Mouse (Mus musculus) limb, embryonic 12.5 days (tissue): ENCODE data around the gene Mical3. TPM values are rescaled to one million over a fixed set of nuclear protein-coding genes. Genes with fewer than 3 reads are reported as not detected.

Source experiments
- ATAC-seq: fragments of 200-750 bp; cut with Nextera tagmentation; 2 replicates; pipeline ENCODE4 v1.8.0; 2017; ENCODE audit warnings: low read depth, moderate TSS enrichment; ENCODE audit not compliant: insufficient number of reproducible peaks, insufficient read depth, low FRiP score, low TSS enrichment
- H3K27ac ChIP-seq: fragments of 300-500 bp; sonication (generic); 2 replicates; pipeline ENCODE4 v1.5.1; 2016; ENCODE audit warnings: mild to moderate bottlenecking, moderate library complexity
- H3K27me3 ChIP-seq: fragments of 300-500 bp; sonication (generic); 2 replicates; pipeline ENCODE4 v1.6.1; 2016; ENCODE audit warnings: mild to moderate bottlenecking, moderate library complexity
- H3K36me3 ChIP-seq: fragments of 300-500 bp; sonication (generic); 2 replicates; pipeline ENCODE4 v1.6.1; 2016; ENCODE audit warnings: mild to moderate bottlenecking, moderate library complexity
- H3K4me1 ChIP-seq: fragments of 300-500 bp; sonication (generic); replicated peaks from 2 replicates; pipeline ENCODE4 v1.6.1; 2016
- H3K4me2 ChIP-seq: fragments of 300-500 bp; sonication (generic); 2 replicates; pipeline ENCODE4 v1.6.1; 2016; ENCODE audit warnings: mild to moderate bottlenecking, moderate library complexity
- H3K4me3 ChIP-seq: fragments of 300-500 bp; sonication (generic); replicated peaks from 2 replicates; pipeline ENCODE4 v1.5.1; 2016; ENCODE audit warnings: mild to moderate bottlenecking
- H3K9ac ChIP-seq: fragments of 300-500 bp; sonication (generic); replicated peaks from 2 replicates; pipeline ENCODE4 v1.6.1; 2016; ENCODE audit warnings: mild to moderate bottlenecking, moderate library complexity
- H3K9me3 ChIP-seq: fragments of 300-500 bp; sonication (generic); 2 replicates; pipeline ENCODE4 v1.6.1; 2016; ENCODE audit warnings: mild to moderate bottlenecking, moderate library complexity
- WGBS: fragments of 180-500 bp; shearing (Covaris S2); methylation state at CpG from one replicate; pipeline ENCODE4 v1.1.7; 2016; 5-methylcytosine and 5-hydroxymethylcytosine counted together
- polyA plus RNA-seq: library from polyadenylated mRNA; unstranded; fragments of >200 nt; fragmentation: Nextera tagmentation; extraction: Ambion mirVana; gene quantifications from 2 replicates; pipeline ENCODE4 v1.2.1, GENCODE M21; 2016

Gene Mical3
- polyA plus RNA-seq, 1 experiment from 2014 or later: 10.8 TPM

DNA sequence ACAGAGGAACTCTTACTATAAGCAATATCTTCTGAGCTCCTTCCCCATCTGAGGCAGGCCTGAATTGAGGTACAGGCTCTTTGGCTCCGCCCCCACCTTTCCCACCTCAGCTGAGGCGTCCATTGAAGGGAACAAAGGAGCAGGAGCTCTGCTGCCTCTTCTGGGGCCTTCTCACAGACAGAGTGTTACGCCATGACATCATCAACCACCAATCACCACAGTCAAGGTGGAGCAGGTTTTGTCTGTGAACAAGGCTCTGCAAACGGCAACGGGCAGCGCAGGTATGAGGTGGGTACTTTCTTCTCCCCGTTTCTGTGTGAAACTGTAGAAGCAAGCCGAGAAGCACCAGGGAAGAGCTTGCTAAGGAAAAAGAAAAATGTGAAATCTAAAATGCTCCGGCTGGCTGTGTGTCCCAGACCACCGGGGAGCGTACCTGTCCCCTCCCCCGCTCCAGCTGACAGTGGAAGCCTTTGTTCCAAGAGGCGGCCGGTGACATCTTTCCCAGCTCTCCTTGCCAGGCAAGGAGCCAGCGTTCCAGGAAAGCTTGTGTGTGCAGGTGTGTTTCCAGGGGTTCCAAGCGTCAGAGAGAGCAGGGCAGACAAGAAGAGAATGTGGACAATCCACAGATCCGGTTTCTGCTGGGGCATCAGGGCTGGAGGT, 66.3 kb downstream of the Mical3 start:
- H3K4me2 ChIP-seq: peak overlapping the region; percentile 42
- H3K27ac ChIP-seq: peak overlapping the region; percentile 36
- 0 out of 2 replicates have a peak overlapping the region, but pooled peaks have one; percentile 0 for H3K9ac ChIP-seq
- peak overlapping the region; percentile 16; the same call in 1 of the 2 replicates for H3K4me3 ChIP-seq
- 0 out of 2 replicates have a peak, but pooled peaks cover 3% of the 10 kb centered on the region for H3K36me3 ChIP-seq
- 28% methylated on average over 17 of the region's 17 CpGs for WGBS
- H3K9me3 ChIP-seq: no peaks in the 10 kb centered on the region
- H3K27me3 ChIP-seq: no peaks in the 10 kb centered on the region
- ATAC-seq: no peak
- peaks cover 30% of the 10 kb centered on the region for H3K4me1 ChIP-seq

DNA sequence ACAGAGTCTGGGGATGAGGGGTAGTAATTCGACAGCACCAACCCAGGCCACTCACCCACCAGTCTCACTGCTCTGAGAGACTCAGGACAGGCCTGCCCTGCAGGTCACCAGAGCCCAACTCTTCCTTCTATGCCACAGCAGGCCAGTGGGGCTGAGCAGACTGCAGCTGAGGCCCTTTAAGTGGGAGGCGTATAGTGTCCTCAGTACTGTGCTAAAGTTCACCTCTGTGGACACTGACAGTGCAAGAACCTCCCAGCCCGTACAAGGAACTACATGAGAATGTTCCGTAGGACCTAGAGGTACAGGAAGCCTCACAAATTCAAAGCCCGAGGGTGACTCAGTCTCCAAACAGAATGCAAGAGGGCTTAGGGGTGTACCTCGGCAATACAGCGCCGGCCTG, 67.0 kb downstream of the Mical3 start:
- no peak overlapping the region; the same call in 1 of the 2 replicates for H3K27ac ChIP-seq
- H3K9ac ChIP-seq: no peak overlapping the region
- peaks cover 30% of the 10 kb centered on the region for H3K4me1 ChIP-seq
- no peak overlapping the region for H3K4me3 ChIP-seq
- H3K4me2 ChIP-seq: no peak overlapping the region
- H3K27me3 ChIP-seq: no peaks in the 10 kb centered on the region
- H3K36me3 ChIP-seq: 0 out of 2 replicates have a peak, but pooled peaks cover 3% of the 10 kb centered on the region
- 86% methylated on average over 8 of the region's 8 CpGs for WGBS
- peak; percentile 16; the same call in 1 of the 2 replicates for ATAC-seq
- no peaks in the 10 kb centered on the region for H3K9me3 ChIP-seq

DNA sequence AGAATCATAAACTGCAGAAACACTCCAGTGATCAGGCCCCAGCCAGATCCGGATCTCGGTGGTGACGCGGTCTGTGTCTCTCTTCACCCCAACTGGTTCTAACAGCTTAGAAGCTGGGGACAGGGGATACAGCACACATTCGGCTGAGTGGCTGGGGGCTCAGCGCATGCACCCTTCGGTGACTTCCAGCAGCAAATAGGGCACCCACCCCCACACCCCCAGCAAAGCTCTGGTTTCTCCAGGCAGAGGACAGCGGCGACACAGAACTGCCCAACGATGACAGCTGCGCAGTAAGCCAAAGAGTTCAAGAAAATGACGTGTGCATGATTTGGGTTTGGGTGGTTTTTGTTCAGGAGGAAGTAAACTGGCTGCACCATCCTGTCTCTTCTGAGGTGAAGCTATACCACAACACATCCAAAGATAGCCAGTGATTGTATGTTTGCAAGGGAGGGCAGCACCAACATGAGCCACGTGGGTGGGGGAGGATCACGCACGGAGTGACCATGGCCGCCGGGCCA, 67.8 kb downstream of the Mical3 start:
- Histone ChIP-seq H3K4me2 (no peak overlapping the region), H3K4me3 (no peak overlapping the region), H3K27ac (no peak overlapping the region), H3K4me1 (peaks cover 22% of the 10 kb centered on the region), H3K27me3 (no peaks in the 10 kb centered on the region), H3K36me3 (0 out of 2 replicates have a peak, but pooled peaks cover 3% of the 10 kb centered on the region), H3K9ac (no peak overlapping the region), H3K9me3 (no peaks in the 10 kb centered on the region)
- no peak for ATAC-seq
- 94% methylated on average over 17 of the region's 17 CpGs for WGBS

DNA sequence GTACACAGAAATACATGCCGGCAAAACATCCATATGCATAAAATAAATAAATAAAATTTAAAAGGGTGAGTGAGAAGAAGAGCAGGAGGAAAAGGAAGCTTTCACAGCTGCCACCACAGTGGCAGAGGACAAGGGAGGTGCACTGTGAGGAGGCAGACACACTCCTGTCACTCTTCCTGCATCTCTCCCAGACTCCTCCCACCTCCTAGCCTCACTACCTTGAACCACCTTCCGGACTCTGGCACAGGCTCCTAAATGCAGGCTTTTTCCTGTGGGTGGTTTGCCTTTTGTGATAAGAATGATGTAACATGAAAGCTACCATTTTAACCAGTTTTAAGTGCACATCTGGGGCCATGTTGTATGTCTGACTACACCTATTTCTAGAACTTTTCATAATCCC, 72.8 kb downstream of the Mical3 start:
- no peak overlapping the region for H3K9ac ChIP-seq
- 0 out of 2 replicates have a peak, but pooled peaks cover 3% of the 10 kb centered on the region for H3K36me3 ChIP-seq
- WGBS: 78% methylated on average over 2 of the region's 2 CpGs
- no peaks in the 10 kb centered on the region for H3K27me3 ChIP-seq
- H3K9me3 ChIP-seq: no peaks in the 10 kb centered on the region
- peaks cover 6% of the 10 kb centered on the region; the same call in 1 of the 2 replicates for H3K4me1 ChIP-seq
- no peak overlapping the region for H3K4me3 ChIP-seq
- H3K27ac ChIP-seq: no peak overlapping the region
- no peak for ATAC-seq
- no peak overlapping the region for H3K4me2 ChIP-seq

DNA sequence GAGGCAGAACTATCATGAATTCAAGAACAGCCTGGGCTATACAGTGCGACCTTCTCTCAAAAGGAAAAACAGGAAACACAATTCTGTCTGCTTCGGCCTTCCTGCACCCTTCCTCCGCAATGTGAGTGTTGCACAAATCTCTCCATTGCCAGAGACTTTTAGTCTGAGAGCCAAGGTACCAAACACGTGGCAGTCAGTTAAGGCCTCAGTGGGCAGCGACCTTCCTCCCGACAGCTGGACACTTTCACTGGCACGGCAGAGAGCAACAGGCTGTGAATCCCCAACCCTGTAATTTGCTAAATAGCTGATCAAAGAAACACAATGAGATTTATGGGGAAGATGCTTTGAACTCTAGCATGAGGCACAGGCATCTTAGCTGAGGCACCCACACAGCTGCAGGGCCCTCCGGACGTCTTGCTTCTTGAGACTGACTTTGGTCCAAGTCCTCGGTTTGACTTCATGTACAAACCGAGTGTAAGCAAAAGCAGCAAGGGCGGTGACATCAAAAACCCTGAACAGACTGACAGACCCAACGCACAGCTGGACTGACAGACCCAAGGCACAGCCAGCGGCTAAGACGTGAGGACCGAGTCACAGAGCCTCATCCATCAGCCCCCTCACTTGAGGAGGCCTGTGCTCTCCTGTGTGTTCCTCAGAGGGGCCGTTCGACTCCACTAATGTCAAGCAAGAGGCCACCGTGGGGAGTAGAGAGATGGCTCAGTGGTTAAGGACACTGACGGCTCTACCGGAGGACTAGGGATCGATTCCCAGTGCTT, 73.4 kb downstream of the Mical3 start:
- Histone ChIP-seq H3K9me3 (no peaks in the 10 kb centered on the region), H3K36me3 (0 out of 2 replicates have a peak, but pooled peaks cover 3% of the 10 kb centered on the region), H3K9ac (no peak overlapping the region), H3K4me2 (no peak overlapping the region), H3K27ac (no peak overlapping the region), H3K27me3 (no peaks in the 10 kb centered on the region), H3K4me3 (no peak overlapping the region), H3K4me1 (peaks cover 6% of the 10 kb centered on the region; the same call in 1 of the 2 replicates)
- WGBS: 50% methylated on average over 22 of the region's 22 CpGs
- ATAC-seq: no peak

DNA sequence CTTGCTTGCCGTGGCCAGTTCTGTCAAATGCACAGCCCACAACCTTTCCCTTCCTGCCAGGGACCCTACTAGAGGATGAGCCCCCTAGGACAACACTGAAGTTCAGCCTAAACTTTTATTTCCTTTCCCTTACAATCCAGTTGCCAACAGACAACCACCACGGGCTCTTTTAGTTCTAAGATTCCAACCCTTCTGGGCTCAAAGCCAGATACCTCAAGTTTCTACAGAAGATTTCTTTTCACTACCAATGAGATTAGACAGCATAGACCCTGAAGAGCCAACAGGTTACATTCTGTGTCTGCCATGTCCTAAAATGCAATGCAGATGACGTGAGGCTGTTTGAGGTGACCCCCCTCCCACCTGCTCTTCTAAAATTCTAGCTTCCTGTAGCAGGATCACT, 75.3 kb downstream of the Mical3 start:
- Histone ChIP-seq H3K4me3 (no peak overlapping the region), H3K27me3 (no peaks in the 10 kb centered on the region), H3K27ac (no peak overlapping the region), H3K9me3 (no peaks in the 10 kb centered on the region), H3K4me1 (peaks cover 6% of the 10 kb centered on the region; the same call in 1 of the 2 replicates), H3K4me2 (no peak overlapping the region), H3K36me3 (no peaks in the 10 kb centered on the region), H3K9ac (no peak overlapping the region)
- WGBS: 70% methylated on average over 3 of the region's 3 CpGs
- no peak for ATAC-seq

DNA sequence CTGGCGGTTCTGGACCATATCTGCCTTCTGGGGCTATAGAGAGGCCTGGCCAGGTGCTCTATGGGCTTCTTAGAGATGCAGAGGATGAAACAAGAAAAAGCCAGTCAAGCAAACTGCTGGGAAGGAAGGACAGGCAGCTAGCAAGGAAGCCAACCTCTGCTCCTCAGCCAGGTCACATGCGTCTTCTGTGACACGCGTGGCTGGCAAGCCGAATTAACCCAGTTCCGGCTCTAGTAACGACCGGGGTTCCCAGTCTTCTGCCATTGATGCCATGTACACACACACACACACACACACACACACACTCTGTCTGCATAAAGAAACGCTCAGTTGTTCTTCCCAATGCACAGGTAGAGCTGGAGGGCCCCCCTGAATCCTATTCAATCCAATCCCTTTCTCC, 75.9 kb downstream of the Mical3 start:
- H3K9me3 ChIP-seq: no peaks in the 10 kb centered on the region
- no peaks in the 10 kb centered on the region for H3K27me3 ChIP-seq
- no peak overlapping the region for H3K27ac ChIP-seq
- no peak overlapping the region for H3K4me2 ChIP-seq
- ATAC-seq: no peak
- H3K4me1 ChIP-seq: peaks cover 6% of the 10 kb centered on the region; the same call in 1 of the 2 replicates
- H3K36me3 ChIP-seq: no peaks in the 10 kb centered on the region
- no peak overlapping the region for H3K4me3 ChIP-seq
- no peak overlapping the region for H3K9ac ChIP-seq
- 92% methylated on average over 9 of the region's 9 CpGs for WGBS

DNA sequence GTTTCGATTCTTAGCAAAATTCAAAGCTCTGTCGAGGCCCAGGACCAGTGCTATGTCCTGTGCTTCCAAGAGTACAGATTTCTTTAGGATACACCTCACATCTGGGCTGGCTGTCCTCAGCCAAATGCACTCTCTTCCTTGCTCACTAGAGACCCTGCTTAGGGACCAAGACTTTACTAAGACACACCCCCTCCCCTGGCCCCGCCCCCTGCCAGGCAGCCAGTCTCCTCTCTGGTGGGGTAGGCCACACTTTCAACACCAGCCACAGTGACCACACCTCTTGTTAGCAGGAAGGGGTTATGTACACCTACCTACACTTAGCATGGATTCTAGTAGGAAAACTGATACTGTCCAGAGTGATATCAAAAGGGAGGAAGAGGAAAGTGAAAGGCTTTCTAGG, 76.5 kb downstream of the Mical3 start:
- 70% methylated on average over 3 of the region's 3 CpGs for whole genome bisulfite sequencing
- Histone ChIP-seq H3K4me3 (no peak overlapping the region), H3K9ac (no peak overlapping the region), H3K4me1 (peaks cover 9% of the 10 kb centered on the region; the same call in 1 of the 2 replicates), H3K36me3 (no peaks in the 10 kb centered on the region), H3K27ac (no peak overlapping the region), H3K4me2 (no peak overlapping the region), H3K9me3 (no peaks in the 10 kb centered on the region), H3K27me3 (no peaks in the 10 kb centered on the region)
- no peak for ATAC-seq

DNA sequence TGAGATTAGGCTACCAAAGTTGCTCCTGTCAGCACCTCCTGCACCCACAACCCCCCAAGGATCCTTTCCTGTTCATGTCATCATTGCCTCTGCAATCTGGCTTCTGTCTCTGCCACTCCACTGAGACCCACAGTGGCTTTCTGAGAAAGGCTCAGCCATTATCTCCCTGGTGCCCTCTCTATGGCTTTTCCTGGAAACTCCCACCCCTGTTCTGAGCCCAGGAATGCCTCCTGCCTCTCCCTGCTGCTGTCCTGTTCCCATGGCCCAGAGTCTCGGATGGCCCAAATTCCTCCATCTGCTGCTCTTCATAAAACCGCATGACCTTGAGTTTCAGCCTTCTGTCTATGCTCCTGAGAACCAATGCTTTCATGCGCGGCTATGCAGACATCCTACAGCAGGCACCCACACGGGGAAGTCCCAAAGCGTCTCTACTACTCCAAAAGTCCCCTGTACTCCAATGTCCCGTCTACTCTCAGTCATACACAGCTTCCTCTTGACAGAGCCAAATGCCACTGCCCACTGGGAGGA, 77.2 kb downstream of the Mical3 start:
- no peaks in the 10 kb centered on the region for H3K27me3 ChIP-seq
- no peaks in the 10 kb centered on the region for H3K36me3 ChIP-seq
- H3K4me1 ChIP-seq: peaks cover 12% of the 10 kb centered on the region; the same call in 1 of the 2 replicates
- no peak overlapping the region for H3K27ac ChIP-seq
- no peak overlapping the region for H3K4me3 ChIP-seq
- no peak overlapping the region for H3K9ac ChIP-seq
- no peaks in the 10 kb centered on the region for H3K9me3 ChIP-seq
- no peak for ATAC-seq
- no peak overlapping the region for H3K4me2 ChIP-seq
- 82% methylated on average over 7 of the region's 7 CpGs for WGBS

DNA sequence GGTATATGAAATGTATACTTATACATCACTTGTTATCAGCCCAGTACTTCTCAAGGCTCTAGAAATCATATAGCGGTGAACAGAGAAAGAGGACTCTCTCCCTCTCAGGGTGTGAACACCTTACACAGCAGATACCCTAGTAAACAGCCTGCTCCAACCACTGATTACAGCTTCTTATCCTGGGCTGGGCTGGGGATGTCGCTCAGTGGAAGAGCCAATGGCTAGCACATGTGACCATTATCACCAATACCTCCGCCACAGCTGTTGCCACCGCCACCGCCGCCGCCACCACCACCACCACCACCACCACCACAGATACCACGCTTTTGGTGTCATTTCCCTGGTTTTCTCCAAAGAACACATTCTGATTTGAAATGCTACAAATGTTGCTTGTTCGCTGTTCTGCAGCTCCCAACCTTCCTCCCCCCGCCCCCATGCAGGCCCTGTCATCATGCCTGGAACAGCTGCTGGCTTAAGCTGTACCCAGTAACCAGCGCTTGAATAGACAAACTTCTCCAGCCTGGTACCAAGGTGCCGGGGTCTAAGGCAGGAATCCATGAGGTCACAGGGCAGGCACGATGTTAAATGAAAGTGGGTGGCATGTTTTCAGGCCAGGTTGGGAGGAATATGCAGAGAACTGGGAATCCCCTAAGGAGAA, 78.7 kb downstream of the Mical3 start:
- Histone ChIP-seq H3K36me3 (no peaks in the 10 kb centered on the region), H3K4me3 (no peak overlapping the region), H3K9me3 (no peaks in the 10 kb centered on the region), H3K27me3 (no peaks in the 10 kb centered on the region), H3K4me2 (no peak overlapping the region), H3K4me1 (peaks cover 10% of the 10 kb centered on the region; the same call in 1 of the 2 replicates), H3K9ac (no peak overlapping the region), H3K27ac (no peak overlapping the region)
- no peak for ATAC-seq
- 91% methylated on average over 13 of the region's 13 CpGs for WGBS
